Mouse (Mus musculus) spleen, adult 12 weeks (tissue): Measurements from ENCODE around the gene Plcg1.

Source experiments
- DNase-seq: peaks from one replicate; pipeline ENCODE4 v3.0.0; 2022; ENCODE audit warnings: low spot score

Gene Plcg1

GRCm38 (mm10) chr2:160735706-160736310 is 4.7 kb downstream of the Plcg1 start:
- DNase-seq: no peak

DNA sequence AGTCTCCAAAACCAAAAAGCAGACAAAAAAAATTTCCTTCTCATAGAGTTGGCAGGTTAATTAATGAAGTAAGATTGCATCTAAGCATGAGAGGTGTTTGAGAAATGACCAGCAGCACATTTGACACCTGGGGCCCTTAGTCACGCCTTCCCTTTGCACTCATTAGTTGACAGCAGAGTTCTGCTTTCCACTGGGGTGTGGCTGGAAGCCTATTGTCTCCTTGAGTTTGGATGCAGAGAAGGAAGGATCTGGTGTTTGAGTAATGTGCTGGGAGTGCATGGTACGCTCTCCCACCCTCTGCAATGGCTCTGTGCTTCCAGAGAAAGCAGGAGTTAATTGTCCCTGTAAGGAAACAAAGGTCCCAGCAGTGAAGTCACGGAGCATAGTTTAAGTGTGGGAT is 5.4 kb downstream of the Plcg1 start:
- DNase-seq: no peak

DNA sequence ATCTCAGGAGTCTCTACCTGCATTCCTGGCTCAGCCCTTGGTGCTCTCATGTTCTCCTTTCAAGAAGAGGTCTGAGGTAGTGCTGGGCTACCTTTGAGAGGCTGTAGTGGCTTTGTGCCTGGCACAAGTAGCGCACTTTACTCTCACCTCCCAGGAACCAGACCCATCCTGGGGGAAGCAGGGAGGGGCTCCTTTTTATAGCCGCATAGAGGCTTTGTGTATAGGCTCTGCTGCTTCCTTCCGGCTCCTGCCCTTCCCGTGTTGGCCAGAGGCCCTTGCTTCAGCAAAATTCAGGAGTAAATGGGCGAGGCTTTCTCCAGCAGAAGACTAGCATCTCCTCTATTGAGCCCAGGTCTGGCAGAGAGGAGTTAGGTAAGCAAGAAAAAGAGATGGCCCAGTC is 7.3 kb downstream of the Plcg1 start:
- DNase-seq: no peak

GRCm38 (mm10) chr2:160739647-160740356 is 8.7 kb downstream of the Plcg1 start:
- DNase-seq: no peak

- DNase-seq: no peak
Observed at GRCm38 (mm10) chr2:160740521-160741156, 9.5 kb downstream of the Plcg1 start.

- DNase-seq: no peak
Observed at GRCm38 (mm10) chr2:160741580-160741979, 10.5 kb downstream of the Plcg1 start.

DNA sequence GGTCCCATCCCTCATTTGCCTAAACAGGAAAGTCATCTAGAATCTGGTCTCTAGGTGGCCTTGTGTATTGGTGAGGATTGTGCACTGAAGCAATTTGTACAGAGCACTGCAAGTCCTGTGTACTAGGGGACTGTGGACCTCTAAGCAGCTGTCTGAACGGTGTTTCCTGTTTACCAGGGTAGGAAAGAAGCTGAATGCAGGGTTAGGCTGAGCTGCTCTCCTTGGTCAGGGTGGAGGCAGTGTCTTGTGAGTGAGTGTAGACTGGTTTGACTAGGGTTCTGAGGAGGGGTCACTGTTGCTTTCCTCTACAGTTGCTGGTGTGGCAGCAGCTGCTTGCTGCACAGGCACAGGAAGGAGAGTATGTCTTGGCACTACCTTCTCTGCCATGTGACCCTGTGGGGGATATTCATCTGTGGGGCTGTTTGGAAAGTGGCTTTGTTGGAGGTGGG is 11.1 kb downstream of the Plcg1 start:
- no peak for DNase-seq

- DNase-seq: peak; percentile 41
Observed at GRCm38 (mm10) chr2:160744040-160744822, 13.1 kb downstream of the Plcg1 start.

- DNase-seq: no peak
Observed at GRCm38 (mm10) chr2:160744823-160745210, 13.7 kb downstream of the Plcg1 start.

DNA sequence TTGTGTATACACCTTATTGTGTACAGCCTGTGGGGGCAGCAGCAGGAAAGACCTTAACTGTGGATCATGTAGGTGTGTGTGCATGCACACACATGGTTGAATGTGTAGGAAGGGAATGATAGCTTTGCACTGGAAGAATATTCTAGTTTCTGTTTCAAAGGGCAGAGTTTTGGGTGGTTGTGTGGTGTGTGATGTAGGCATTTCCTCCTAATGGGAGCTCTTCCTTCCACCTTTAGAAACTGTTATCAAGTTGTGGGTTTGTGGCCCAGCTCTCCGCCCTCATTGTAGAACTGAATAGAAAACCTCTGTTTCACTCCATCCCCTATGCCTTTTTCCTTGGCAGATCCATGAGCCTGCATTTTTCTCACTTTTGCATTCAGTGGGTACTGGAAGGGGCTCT is 14.4 kb downstream of the Plcg1 start:
- no peak for DNase-seq

- no peak for DNase-seq
Observed at GRCm38 (mm10) chr2:160746637-160747036, 15.5 kb downstream of the Plcg1 start.

GRCm38 (mm10) chr2:160747075-160747474 is 16.0 kb downstream of the Plcg1 start:
- no peak for DNase-seq

GRCm38 (mm10) chr2:160756583-160757203 is 25.6 kb downstream of the Plcg1 start:
- no peak for DNase-seq

DNA sequence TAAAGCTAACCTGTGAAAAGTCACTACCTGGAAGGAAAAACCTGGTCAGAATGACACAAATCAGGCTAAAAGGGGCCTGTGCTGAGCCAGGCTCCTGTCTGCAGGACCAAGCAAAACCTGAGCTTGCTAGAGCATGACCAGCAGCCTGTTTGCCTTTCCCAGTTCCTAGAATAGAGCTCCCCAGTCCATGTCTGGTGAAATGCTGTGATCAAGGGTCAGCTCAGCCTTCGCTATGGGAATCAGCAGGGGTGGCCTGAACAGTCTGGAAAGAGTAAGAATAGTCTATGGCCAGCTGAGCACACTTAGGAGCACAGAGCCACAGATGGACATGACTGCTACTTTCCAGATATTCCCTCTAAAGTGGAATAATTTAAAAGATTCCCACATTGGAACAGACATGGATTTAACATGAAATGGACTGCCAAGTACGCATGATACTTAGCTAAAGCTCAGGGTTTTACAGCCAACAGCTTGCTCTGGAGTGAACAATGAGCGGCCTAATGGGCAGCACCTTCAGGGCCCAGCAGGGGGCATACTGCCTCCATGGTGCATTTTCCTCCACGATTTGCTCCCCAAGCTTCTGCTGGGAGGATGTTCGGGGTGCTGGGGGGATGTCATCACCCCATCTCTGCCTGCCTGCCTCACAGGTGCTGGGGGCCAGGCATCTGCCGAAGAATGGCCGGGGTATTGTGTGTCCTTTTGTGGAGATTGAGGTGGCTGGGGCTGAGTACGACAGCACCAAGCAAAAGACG is 29.5 kb downstream of the Plcg1 start:
- no peak for DNase-seq

GRCm38 (mm10) chr2:160763816-160764215 is 32.7 kb downstream of the Plcg1 start:
- DNase-seq: no peak

- no peak for DNase-seq
Observed at GRCm38 (mm10) chr2:160764386-160764785, 33.3 kb downstream of the Plcg1 start.

GRCm38 (mm10) chr2:160765096-160765495 is 34.0 kb downstream of the Plcg1 start:
- DNase-seq: no peak

DNA sequence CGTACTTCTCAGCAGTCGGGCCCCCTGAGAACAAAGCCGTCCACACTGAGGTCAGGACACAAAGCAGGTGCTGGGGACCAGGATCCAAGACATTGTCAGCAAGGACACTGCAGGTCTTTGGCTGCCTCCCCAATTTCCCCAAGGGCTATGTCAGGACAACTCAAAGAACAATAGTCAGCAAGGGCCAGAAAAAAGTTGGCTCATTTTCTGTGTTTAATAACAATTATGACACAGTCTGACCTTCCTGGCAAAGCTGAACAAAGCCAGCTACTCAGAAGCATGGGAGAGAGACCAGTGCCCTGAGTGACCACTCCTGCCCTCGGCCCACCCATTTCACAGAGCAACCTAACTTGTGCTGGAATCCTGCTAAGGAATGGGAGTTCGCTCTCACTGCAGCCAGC is 35.3 kb downstream of the Plcg1 start:
- no peak for DNase-seq

DNA sequence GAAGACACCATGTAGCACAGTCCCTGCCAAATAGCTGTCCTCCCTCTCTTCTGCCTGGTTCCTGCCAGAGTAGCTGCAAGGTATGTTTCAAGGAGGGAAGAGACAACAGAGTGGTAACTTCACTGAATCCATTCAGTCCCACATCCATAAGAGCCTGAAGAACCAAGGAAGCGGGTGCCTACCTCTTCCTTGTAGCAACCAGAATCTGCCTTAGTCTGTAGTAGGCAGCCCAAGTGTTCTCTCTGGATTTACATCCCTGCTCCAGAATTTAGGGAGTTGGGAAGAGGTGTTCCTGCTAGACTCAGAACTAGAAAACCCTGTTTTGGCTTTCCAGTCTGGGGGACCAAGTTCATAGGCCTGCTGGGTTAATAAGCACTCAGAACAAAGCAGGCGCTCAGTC is 36.1 kb downstream of the Plcg1 start:
- no peak for DNase-seq

GRCm38 (mm10) chr2:160768097-160768695 is 37.1 kb downstream of the Plcg1 start:
- DNase-seq: no peak

DNA sequence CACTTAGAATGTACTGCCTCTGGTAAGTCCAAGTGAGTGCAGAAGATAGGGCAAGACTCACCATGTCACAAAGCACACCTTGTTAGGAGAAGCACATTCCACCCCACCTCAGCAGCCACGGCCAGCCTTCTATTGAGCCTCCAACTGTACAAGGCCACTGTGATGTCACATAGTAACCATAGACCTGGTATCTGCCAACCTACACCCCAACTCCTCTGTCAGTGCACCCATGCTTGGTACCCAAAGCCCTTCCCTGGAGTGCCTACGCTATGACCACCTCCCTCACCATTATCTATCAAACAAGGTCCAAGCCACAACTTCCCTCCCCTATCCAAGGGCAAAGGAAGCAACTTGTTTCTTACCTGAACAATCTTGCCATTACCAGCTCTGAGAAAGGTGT is 37.9 kb downstream of the Plcg1 start:
- DNase-seq: no peak
